Mouse (Mus musculus): ENCODE data around the gene Tmem82. TPM values are rescaled to one million over a fixed set of nuclear protein-coding genes. Genes with fewer than 3 reads are reported as not detected.

Gene Tmem82
- polyA plus RNA-seq, 1 experiment from 2014 or later, result 0.43 TPM

GRCm38 (mm10) chr4:141656932-141657331 lies 38.5 kb upstream of the Tmem82 start:
- no peak overlapping the region for H3K4me3 ChIP-seq (ENCODE audit: control insufficient read depth in 1 of 2, insufficient read depth in 1 of 2, low read depth in 1 of 2, low read length in 2 of 2)
- ATAC-seq (ENCODE audit: insufficient number of reproducible peaks, insufficient read depth, low FRiP score, low read depth), result no peak
- H3K9me3 ChIP-seq (ENCODE audit: control insufficient read depth, low read length), result no peaks in the 10 kb centered on the region
- H3K4me2 ChIP-seq (ENCODE audit: low read length), result no peak overlapping the region
- no peak overlapping the region for H3K9ac ChIP-seq (ENCODE audit: low read length)
- WGBS, result 71% methylated on average over 8 of the region's 8 CpGs
- H3K27me3 ChIP-seq (ENCODE audit: control insufficient read depth, insufficient read depth, low read length), result no peaks in the 10 kb centered on the region
- peaks cover 18 to 19% of the 10 kb centered on the region in 2 experiments for H3K4me1 ChIP-seq (ENCODE audit: control insufficient read depth in 2 of 2, insufficient read depth in 2 of 2, low read length in 2 of 2)
- peak overlapping the region in 1 of 2 experiments; percentile 47; a peak in 1 of 4 replicates for H3K27ac ChIP-seq (replicated peaks in 1 of 2; ENCODE audit: control insufficient read depth in 1 of 2, insufficient read depth in 1 of 2, low read depth in 2 of 2, low read length in 2 of 2)
- H3K36me3 ChIP-seq (ENCODE audit: control insufficient read depth, insufficient read depth, low read length), result peaks cover 63% of the 10 kb centered on the region

- H3K4me1 ChIP-seq (ENCODE audit: control insufficient read depth in 2 of 2, insufficient read depth in 2 of 2, low read length in 2 of 2), result peaks cover 18 to 25% of the 10 kb centered on the region in 2 experiments
- H3K36me3 ChIP-seq (ENCODE audit: control insufficient read depth, insufficient read depth, low read length), result peaks cover 63% of the 10 kb centered on the region
- no peak for ATAC-seq (ENCODE audit: insufficient number of reproducible peaks, insufficient read depth, low FRiP score, low read depth)
- H3K27me3 ChIP-seq (ENCODE audit: control insufficient read depth, insufficient read depth, low read length), result no peaks in the 10 kb centered on the region
- no peaks in the 10 kb centered on the region for H3K9me3 ChIP-seq (ENCODE audit: control insufficient read depth, low read length)
- WGBS, result 70% methylated on average over 12 of the region's 12 CpGs
- no peak overlapping the region for H3K4me3 ChIP-seq (ENCODE audit: control insufficient read depth in 1 of 2, insufficient read depth in 1 of 2, low read depth in 1 of 2, low read length in 2 of 2)
- peak overlapping the region; percentile 21; the same call in 1 of the 2 replicates for H3K9ac ChIP-seq (ENCODE audit: low read length)
- H3K27ac ChIP-seq (replicated peaks in 1 of 2; ENCODE audit: control insufficient read depth in 1 of 2, insufficient read depth in 1 of 2, low read depth in 2 of 2, low read length in 2 of 2), result peak overlapping the region; percentile 5 to 47; a peak in 3 of 4 replicates
- H3K4me2 ChIP-seq (ENCODE audit: low read length), result no peak overlapping the region
These were observed 37.6 kb upstream of the Tmem82 start for GRCm38 (mm10) chr4:141655908-141656608.

- Histone ChIP-seq H3K27ac (replicated peaks in 1 of 2; ENCODE audit: control insufficient read depth in 1 of 2, insufficient read depth in 1 of 2, low read depth in 2 of 2, low read length in 2 of 2) (no peak overlapping the region), H3K4me2 (ENCODE audit: low read length) (no peak overlapping the region), H3K9me3 (ENCODE audit: control insufficient read depth, low read length) (no peaks in the 10 kb centered on the region), H3K4me3 (ENCODE audit: control insufficient read depth in 1 of 2, insufficient read depth in 1 of 2, low read depth in 1 of 2, low read length in 2 of 2) (no peak overlapping the region), H3K36me3 (ENCODE audit: control insufficient read depth, insufficient read depth, low read length) (peaks cover 48% of the 10 kb centered on the region), H3K9ac (ENCODE audit: low read length) (no peak overlapping the region), H3K27me3 (ENCODE audit: control insufficient read depth, insufficient read depth, low read length) (no peaks in the 10 kb centered on the region), H3K4me1 (ENCODE audit: control insufficient read depth in 2 of 2, insufficient read depth in 2 of 2, low read length in 2 of 2) (peaks cover 18 to 27% of the 10 kb centered on the region in 2 experiments)
- 67% methylated on average over 6 of the region's 6 CpGs for WGBS
- no peak for ATAC-seq (ENCODE audit: insufficient number of reproducible peaks, insufficient read depth, low FRiP score, low read depth)
These were observed 36.1 kb upstream of the Tmem82 start for GRCm38 (mm10) chr4:141654509-141654908.

- no peaks in the 10 kb centered on the region for H3K9me3 ChIP-seq (ENCODE audit: control insufficient read depth, low read length)
- H3K4me2 ChIP-seq (ENCODE audit: low read length), result no peak overlapping the region
- no peak overlapping the region for H3K9ac ChIP-seq (ENCODE audit: low read length)
- H3K4me1 ChIP-seq (ENCODE audit: control insufficient read depth in 2 of 2, insufficient read depth in 2 of 2, low read length in 2 of 2), result peaks cover 18 to 30% of the 10 kb centered on the region in 2 experiments
- WGBS, result 86% methylated on average over 13 of the region's 13 CpGs
- H3K36me3 ChIP-seq (ENCODE audit: control insufficient read depth, insufficient read depth, low read length), result peaks cover 49% of the 10 kb centered on the region
- H3K27me3 ChIP-seq (ENCODE audit: control insufficient read depth, insufficient read depth, low read length), result no peaks in the 10 kb centered on the region
- ATAC-seq (ENCODE audit: insufficient number of reproducible peaks, insufficient read depth, low FRiP score, low read depth), result no peak
- H3K4me3 ChIP-seq (ENCODE audit: control insufficient read depth in 1 of 2, insufficient read depth in 1 of 2, low read depth in 1 of 2, low read length in 2 of 2), result no peak overlapping the region
- no peak overlapping the region for H3K27ac ChIP-seq (replicated peaks in 1 of 2; ENCODE audit: control insufficient read depth in 1 of 2, insufficient read depth in 1 of 2, low read depth in 2 of 2, low read length in 2 of 2)
These were observed 35.4 kb upstream of the Tmem82 start for GRCm38 (mm10) chr4:141653813-141654212.

- no peak overlapping the region for H3K27ac ChIP-seq (replicated peaks in 1 of 2; ENCODE audit: control insufficient read depth in 1 of 2, insufficient read depth in 1 of 2, low read depth in 2 of 2, low read length in 2 of 2)
- 78% methylated on average over 8 of the region's 8 CpGs for WGBS
- no peak overlapping the region for H3K4me2 ChIP-seq (ENCODE audit: low read length)
- peaks cover 13 to 26% of the 10 kb centered on the region in 2 experiments for H3K4me1 ChIP-seq (ENCODE audit: control insufficient read depth in 2 of 2, insufficient read depth in 2 of 2, low read length in 2 of 2)
- ATAC-seq (ENCODE audit: insufficient number of reproducible peaks, insufficient read depth, low FRiP score, low read depth), result no peak
- H3K27me3 ChIP-seq (ENCODE audit: control insufficient read depth, insufficient read depth, low read length), result no peaks in the 10 kb centered on the region
- no peak overlapping the region for H3K9ac ChIP-seq (ENCODE audit: low read length)
- no peaks in the 10 kb centered on the region for H3K9me3 ChIP-seq (ENCODE audit: control insufficient read depth, low read length)
- H3K36me3 ChIP-seq (ENCODE audit: control insufficient read depth, insufficient read depth, low read length), result peaks cover 51% of the 10 kb centered on the region
- no peak overlapping the region for H3K4me3 ChIP-seq (ENCODE audit: control insufficient read depth in 1 of 2, insufficient read depth in 1 of 2, low read depth in 1 of 2, low read length in 2 of 2)
These were observed 34.6 kb upstream of the Tmem82 start for GRCm38 (mm10) chr4:141653044-141653443.

GRCm38 (mm10) chr4:141651944-141652343 lies 33.5 kb upstream of the Tmem82 start:
- Histone ChIP-seq H3K27ac (replicated peaks in 1 of 2; ENCODE audit: control insufficient read depth in 1 of 2, insufficient read depth in 1 of 2, low read depth in 2 of 2, low read length in 2 of 2) (no peak overlapping the region; a peak in 1 of 4 replicates), H3K27me3 (ENCODE audit: control insufficient read depth, insufficient read depth, low read length) (no peaks in the 10 kb centered on the region), H3K9me3 (ENCODE audit: control insufficient read depth, low read length) (no peaks in the 10 kb centered on the region), H3K4me1 (ENCODE audit: control insufficient read depth in 2 of 2, insufficient read depth in 2 of 2, low read length in 2 of 2) (peaks cover 11 to 21% of the 10 kb centered on the region in 2 experiments), H3K9ac (ENCODE audit: low read length) (no peak overlapping the region), H3K36me3 (ENCODE audit: control insufficient read depth, insufficient read depth, low read length) (peaks cover 48% of the 10 kb centered on the region), H3K4me2 (ENCODE audit: low read length) (no peak overlapping the region), H3K4me3 (ENCODE audit: control insufficient read depth in 1 of 2, insufficient read depth in 1 of 2, low read depth in 1 of 2, low read length in 2 of 2) (no peak overlapping the region)
- WGBS, result 87% methylated on average over 10 of the region's 10 CpGs
- no peak for ATAC-seq (ENCODE audit: insufficient number of reproducible peaks, insufficient read depth, low FRiP score, low read depth)

- Histone ChIP-seq H3K27ac (replicated peaks in 1 of 2; ENCODE audit: control insufficient read depth in 1 of 2, insufficient read depth in 1 of 2, low read depth in 2 of 2, low read length in 2 of 2) (no peak overlapping the region; a peak in 1 of 4 replicates), H3K4me3 (ENCODE audit: control insufficient read depth in 1 of 2, insufficient read depth in 1 of 2, low read depth in 1 of 2, low read length in 2 of 2) (no peak overlapping the region), H3K36me3 (ENCODE audit: control insufficient read depth, insufficient read depth, low read length) (peaks cover 43% of the 10 kb centered on the region), H3K4me1 (ENCODE audit: control insufficient read depth in 2 of 2, insufficient read depth in 2 of 2, low read length in 2 of 2) (peaks cover 4 to 15% of the 10 kb centered on the region in 2 experiments), H3K9me3 (ENCODE audit: control insufficient read depth, low read length) (no peaks in the 10 kb centered on the region), H3K27me3 (ENCODE audit: control insufficient read depth, insufficient read depth, low read length) (no peaks in the 10 kb centered on the region), H3K4me2 (ENCODE audit: low read length) (no peak overlapping the region), H3K9ac (ENCODE audit: low read length) (no peak overlapping the region)
- no peak for ATAC-seq (ENCODE audit: insufficient number of reproducible peaks, insufficient read depth, low FRiP score, low read depth)
- 67% methylated on average over 6 of the region's 6 CpGs for WGBS
These were observed 32.9 kb upstream of the Tmem82 start for GRCm38 (mm10) chr4:141651286-141651685.
